Mouse (Mus musculus) kidney, adult 11 months (tissue): Measurements from ENCODE around the gene Slc6a4.
"Not testable (repeated sequence)": the region's sequence is repeated elsewhere in the genome, so short reads cannot be mapped to it uniquely, and the experiment has no call there.

ENCODE experiments used
- DNase-seq: peaks from one replicate; pipeline ENCODE4 v3.0.0; 2022

Gene Slc6a4

GRCm38 (mm10) chr11:77019539-77019938 lies 21.1 kb downstream of the Slc6a4 start:
- no peak for DNase-seq

DNA sequence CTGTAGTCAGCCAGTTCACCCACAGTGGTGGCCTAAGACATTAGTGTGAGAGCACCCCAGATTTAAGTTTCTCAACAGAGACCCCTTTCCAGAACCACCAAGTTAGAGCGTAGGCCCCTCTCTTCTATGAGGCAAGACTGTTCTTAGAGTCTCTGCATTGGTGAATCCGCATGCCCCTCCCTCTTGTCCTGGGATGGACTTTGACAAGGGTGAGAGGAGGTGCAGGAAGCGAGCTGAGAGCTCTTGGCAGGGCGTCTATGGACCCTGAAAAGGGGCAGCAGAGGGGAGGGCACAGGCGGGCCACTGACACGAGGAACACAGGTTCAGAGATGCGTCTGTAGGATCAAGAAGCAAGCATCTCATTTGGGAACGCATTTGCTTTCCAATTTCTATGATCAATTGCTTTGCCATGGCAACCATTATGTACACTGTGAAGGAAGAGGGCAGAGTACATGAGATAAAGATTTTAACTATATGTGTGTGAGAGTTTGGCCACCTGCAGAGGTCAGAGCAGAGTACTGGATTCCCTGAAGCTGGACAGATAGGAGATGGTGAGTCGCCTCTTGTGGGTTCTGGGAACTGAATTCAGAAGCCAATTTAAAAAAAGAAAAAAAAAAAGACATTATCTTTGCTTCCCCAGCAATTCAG lies 23.5 kb downstream of the Slc6a4 start:
- DNase-seq: peak; percentile 51

DNA sequence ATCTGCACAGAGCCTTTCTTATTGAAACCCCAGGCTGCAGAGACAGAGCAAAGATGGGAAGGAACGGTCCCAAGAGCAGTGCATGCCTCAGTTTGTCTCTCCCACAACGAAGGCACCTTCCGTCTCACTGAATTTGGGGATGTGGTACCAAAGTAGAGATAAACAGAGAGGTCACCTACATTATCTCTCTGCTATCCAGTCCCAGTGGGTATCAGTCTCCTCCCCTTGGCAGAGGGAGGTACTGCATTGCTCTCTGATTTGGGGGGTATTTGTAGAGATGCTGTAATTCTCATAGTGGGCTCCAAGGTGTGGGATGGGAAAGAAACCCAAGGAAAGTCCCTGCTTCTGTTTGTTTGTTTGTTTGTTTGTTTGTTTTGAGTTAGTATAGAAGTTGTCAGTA lies 28.2 kb downstream of the Slc6a4 start:
- DNase-seq: no peak

- DNase-seq: no peak
Observed at GRCm38 (mm10) chr11:77028157-77028556, 29.8 kb downstream of the Slc6a4 start.

DNA sequence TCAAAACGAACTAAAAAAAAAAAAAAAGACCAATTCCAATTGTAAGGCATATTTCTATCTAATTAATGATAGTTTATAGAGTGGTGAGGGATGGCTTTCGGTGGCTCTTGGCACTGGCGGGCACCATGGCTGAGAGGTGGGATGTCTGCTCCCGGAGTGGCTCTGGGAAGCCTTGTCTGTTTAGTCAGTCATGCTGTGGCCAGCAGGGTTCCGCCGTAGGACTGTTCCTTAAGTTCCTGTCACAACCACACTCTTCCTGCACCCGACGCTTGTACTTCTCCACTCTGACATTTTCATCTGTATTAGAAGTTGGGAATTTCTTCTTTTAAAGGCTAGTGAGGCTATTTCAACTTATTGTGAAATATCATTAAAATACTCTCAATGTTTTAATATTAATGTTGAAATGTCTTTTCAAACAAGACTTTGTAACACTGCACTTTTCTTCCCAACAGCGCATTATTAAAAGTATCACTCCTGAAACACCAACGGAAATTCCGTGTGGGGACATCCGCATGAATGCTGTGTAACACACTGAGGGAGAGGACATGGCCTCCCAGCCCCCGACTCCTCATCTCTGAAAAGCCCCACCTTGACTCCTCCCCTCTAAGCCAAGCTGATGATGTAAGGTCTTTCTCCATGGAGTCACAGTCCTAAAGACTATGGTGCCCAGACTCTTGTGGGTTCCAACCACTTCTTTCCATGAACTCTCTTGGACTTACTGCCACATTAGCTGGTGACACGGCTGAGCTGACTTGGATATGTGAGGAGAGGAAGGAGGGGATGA lies 32.9 kb downstream of the Slc6a4 start:
- no peak for DNase-seq

GRCm38 (mm10) chr11:77041891-77042290 lies 43.5 kb downstream of the Slc6a4 start:
- DNase-seq: no peak

DNA sequence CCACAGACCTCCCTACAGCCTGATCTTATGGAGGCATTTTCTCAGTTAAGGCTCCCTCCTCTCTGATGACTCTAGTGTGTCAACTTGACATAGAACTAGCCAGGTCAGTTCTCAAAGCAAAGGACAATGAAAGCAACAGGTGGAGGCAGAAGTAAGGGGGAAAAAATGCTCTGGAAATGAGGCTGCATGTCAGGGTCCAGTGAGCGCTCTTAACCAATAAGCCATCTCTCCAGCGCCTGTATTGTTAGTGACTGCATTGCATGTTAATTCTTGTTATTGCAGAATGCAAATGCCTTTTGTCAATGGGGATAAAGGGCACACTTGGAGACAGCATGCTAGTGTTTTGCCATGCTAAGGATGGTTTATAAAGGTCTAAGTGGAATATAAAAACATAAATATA lies 44.4 kb downstream of the Slc6a4 start:
- no peak for DNase-seq

DNA sequence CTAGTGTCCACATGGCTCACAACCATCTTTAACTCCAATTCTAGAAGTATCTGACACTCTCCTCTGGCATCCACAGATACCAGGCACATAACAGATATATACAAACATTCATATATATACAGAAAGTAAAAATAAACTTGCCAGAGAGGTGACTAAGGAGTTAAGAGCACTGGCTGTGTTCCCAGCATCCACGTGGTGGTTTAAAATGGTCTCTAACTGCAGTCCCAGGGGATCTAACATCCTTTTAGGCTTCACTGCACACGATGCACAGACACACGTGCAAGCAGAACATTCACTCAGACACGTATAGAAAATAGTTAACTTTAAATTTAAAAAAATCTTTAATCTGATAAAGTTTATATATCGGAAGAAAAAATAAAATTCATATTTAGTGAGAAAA lies 63.5 kb downstream of the Slc6a4 start:
- no peak for DNase-seq

GRCm38 (mm10) chr11:77063406-77063805 lies 65.0 kb downstream of the Slc6a4 start:
- no peak for DNase-seq

- DNase-seq: no peak
Observed at GRCm38 (mm10) chr11:77068825-77069224, 70.4 kb downstream of the Slc6a4 start.

DNA sequence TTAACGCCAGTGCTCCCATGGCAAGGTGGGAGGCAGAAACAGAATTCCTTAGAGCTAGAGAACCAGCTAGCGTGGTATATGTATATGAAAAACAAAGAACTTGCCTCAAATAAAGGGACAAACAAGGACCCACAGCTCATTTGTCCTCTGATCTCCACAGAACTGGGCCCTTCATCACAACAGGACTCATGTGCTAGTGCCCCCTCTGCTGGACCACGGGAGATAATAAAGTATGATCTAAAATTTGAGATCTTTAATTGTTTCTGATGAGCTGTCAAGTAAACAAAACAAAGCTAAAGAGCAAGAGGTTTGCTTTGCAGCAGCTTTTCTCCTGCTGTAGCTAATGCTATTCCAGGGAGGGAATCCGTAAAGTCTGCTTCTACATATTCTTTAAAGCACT lies 72.3 kb downstream of the Slc6a4 start:
- DNase-seq: no peak

GRCm38 (mm10) chr11:77077331-77077730 lies 78.9 kb downstream of the Slc6a4 start:
- DNase-seq: not testable (repeated sequence)

GRCm38 (mm10) chr11:77077792-77078191 lies 79.4 kb downstream of the Slc6a4 start:
- no peak for DNase-seq

DNA sequence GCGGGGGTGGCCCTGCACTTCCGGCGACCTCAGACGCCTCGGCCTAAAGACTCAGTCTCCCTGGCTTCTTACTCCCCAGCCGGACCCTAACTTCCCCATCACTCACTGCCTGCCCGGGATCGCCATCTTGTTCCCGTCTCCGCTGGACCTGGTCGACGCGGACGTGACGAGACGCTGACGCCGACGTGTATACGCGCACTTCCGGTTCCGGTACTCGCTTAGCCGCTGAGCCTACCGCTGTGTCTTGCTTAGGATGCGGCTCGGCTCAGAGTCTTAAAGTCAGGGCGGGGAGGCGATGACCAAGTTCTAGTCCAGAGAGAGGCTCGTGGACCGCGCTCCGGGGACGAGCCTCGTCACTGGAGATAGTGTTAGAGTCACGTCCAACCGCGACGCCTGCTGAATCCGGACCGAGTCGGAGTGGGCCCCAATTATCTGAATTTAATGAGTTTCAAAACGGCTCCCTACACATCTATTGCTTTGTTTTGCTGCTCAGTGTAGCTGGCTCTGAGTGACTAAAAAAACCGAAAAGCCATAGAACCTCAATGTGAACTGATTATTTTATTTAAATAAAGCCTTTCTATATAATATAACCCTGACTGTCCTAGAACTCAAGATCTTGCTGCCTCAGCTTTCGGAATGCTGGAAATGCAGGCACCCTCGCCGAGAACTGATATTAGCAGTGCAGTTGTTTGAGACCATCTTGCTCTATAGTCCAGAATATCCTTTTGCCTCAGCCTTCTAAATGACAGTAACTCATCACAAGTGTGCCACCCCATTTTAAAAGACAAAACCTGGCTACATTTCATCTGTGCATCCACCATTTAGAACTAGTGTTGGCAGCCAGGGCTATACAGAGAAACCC lies 80.1 kb downstream of the Slc6a4 start, which contains the start of gene Nsrp1:
TSS of gene Nsrp1 (minus strand) at position 163 of the 862 bp plus-strand sequence.
- peak; percentile 91 for DNase-seq

- DNase-seq: no peak
Observed at GRCm38 (mm10) chr11:77079361-77079760, 81.0 kb downstream of the Slc6a4 start.
